Mouse (Mus musculus) forebrain, embryonic 15.5 days (tissue): ENCODE results near the gene Spaca5. TPM values are rescaled to one million over a fixed set of nuclear protein-coding genes. Genes with fewer than 3 reads are reported as not detected.

Experiments used
- ATAC-seq: fragments of 200-750 bp; cut with Nextera tagmentation; replicated peaks from 2 replicates; pipeline ENCODE4 v1.8.0; 2017; ENCODE audit warnings: mild to moderate bottlenecking, moderate TSS enrichment, moderate library complexity
- H3K27ac ChIP-seq: fragments of 300-500 bp; sonication (generic); replicated peaks from 2 replicates; pipeline ENCODE4 v1.5.1; 2015; ENCODE audit warnings: mild to moderate bottlenecking, inconsistent platforms
- H3K27me3 ChIP-seq: fragments of 300-500 bp; sonication (generic); 2 replicates; pipeline ENCODE4 v1.6.1; 2015; ENCODE audit warnings: inconsistent platforms
- H3K36me3 ChIP-seq: fragments of 300-500 bp; sonication (generic); 2 replicates; pipeline ENCODE4 v1.6.1; 2015; ENCODE audit warnings: mild to moderate bottlenecking, inconsistent platforms
- H3K4me1 ChIP-seq: fragments of 300-500 bp; sonication (generic); 2 replicates; pipeline ENCODE4 v1.6.1; 2015; ENCODE audit warnings: inconsistent platforms
- H3K4me2 ChIP-seq: fragments of 300-500 bp; sonication (generic); replicated peaks from 2 replicates; pipeline ENCODE4 v1.6.1; 2015; ENCODE audit warnings: mild to moderate bottlenecking, inconsistent platforms
- H3K4me3 ChIP-seq: fragments of 300-500 bp; sonication (generic); 2 replicates; pipeline ENCODE4 v1.5.1; 2015; ENCODE audit warnings: mild to moderate bottlenecking, inconsistent platforms
- H3K9ac ChIP-seq: fragments of 300-500 bp; sonication (generic); replicated peaks from 2 replicates; pipeline ENCODE4 v1.6.1; 2015; ENCODE audit warnings: mild to moderate bottlenecking, inconsistent platforms
- H3K9me3 ChIP-seq: fragments of 300-500 bp; sonication (generic); 2 replicates; pipeline ENCODE4 v1.6.1; 2016; ENCODE audit warnings: inconsistent platforms
- WGBS: fragments of 180-500 bp; shearing (Covaris S2); methylation state at CpG from one replicate; pipeline ENCODE4 v1.1.7; 2015; ENCODE audit warnings: mixed read lengths; 5-methylcytosine and 5-hydroxymethylcytosine counted together
- polyA plus RNA-seq: library from polyadenylated mRNA; unstranded; fragments of >200 nt; fragmentation: Nextera tagmentation; extraction: Ambion mirVana; gene quantifications from 2 replicates; pipeline ENCODE4 v1.2.1, GENCODE M21; 2015

The Spaca5 gene
- polyA plus RNA-seq: not detected in 2 replicates

DNA sequence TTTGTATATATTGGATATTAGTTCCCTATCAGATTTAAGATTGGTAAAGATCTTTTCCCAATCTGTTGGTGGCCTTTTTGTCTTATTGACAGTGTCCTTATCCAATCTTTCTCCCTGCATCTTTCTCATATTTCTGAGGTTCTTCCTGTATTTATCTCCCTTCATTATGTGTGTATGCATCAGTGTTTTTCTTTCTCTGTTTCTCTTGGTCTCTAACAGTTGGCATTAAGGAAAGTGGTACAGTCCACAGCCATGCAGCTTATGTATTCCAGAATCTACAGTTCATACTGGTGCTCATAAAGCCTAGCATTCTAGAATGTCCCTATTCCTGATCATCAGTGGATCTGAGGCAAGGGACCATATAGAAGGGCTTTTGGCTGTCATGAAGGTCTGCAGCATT is at the start of gene Spaca5:
Spaca5 (plus strand) TSS at position 301 of the 400 bp plus-strand sequence.
- no peak within 1 kb of the TSS for H3K27ac ChIP-seq
- ATAC-seq: no peak

DNA sequence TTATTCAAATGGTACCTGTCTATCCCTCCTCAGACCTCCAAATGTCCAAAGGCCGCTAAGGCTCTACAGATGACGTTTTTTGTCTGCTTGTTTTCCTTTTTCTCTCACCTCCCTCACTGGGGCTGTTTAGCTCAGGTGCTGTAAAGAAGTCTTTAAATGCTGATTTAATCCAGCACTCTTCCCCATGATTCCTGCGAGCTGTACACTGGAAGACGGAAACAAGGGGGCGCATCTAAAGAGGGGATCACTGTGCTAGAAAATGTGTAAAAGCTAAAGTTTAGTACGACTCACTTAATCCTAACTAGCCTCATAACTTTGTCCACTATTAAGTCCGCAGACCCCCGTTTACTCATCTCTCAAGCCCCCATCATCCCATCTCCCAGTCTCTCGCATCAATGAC is 6.7 kb upstream of the Spaca5 start:
- no peaks in the 10 kb centered on the region for H3K27me3 ChIP-seq
- peak; percentile 74 for ATAC-seq
- H3K27ac ChIP-seq: peak overlapping the region; percentile 72
- H3K36me3 ChIP-seq: no peaks in the 10 kb centered on the region
- H3K4me2 ChIP-seq: peak overlapping the region; percentile 49
- H3K4me3 ChIP-seq: peak overlapping the region; percentile 57
- H3K9ac ChIP-seq: peak overlapping the region; percentile 51
- no peaks in the 10 kb centered on the region for H3K4me1 ChIP-seq
- WGBS: 29% methylated on average over 9 of the region's 9 CpGs
- no peaks in the 10 kb centered on the region for H3K9me3 ChIP-seq

More for the DNA sequence above, at the start of gene Spaca5:
- Histone ChIP-seq H3K9ac (no peak within 1 kb of the TSS), H3K4me2 (no peak within 1 kb of the TSS), H3K27me3 (no peaks in the 10 kb centered on the region), H3K4me3 (no peak within 1 kb of the TSS), H3K36me3 (no peaks in the 10 kb centered on the region), H3K9me3 (no peaks in the 10 kb centered on the region), H3K4me1 (no peaks in the 10 kb centered on the region)

DNA sequence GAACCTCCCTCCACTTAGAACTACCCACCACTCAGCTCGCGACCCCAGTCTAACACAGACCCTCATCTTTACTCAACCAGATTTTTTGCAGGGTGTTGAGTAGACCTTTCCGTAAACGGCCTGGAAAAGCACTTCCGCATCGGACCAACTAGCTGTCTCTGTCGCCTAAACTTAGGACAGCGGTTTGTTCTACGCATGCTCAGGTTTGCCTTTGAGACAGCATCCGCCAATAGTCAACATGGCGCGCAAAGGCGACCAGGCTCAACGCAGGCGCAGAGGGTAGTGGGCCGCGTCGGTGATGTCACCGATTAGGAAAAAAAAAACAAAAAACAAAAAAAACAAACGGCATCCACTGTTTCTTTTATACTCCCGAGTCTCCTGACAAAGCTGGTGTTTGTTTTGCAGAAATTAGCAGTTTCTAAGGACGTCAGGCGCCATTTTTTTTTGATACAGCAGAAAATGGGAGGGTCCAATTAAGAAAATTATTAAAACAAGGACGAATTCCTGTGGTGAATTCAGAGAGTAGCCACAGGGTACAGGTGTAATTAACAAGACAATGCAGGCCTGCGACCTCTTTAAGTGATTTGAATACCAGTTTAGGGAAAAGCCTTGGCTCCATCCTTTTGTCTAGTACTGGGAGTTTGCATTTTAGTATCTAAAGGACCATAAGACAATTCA is 6.2 kb upstream of the Spaca5 start, which contains the start of gene Zfp182:
Zfp182 (minus strand) TSS at position 451 of the 678 bp plus-strand sequence.
- ATAC-seq: peak; percentile 97

DNA sequence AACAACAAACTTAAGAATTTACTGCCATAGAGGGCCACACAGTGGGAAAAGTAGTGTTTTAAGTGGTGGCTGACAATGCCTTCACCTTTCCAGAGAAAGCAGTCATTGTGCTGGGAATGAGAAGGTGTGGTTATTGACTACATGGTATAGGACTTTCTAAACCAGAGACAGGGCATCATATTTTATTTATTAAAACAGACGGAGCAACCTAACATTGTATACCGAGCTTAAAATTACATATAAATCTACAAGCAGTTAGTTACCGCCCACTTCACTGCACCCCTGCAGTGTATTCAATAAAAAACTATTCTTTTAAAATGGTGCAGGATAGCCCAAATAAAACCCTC is 5.7 kb upstream of the Spaca5 start:
- Histone ChIP-seq H3K4me2 (peak overlapping the region; percentile 49), H3K27me3 (no peaks in the 10 kb centered on the region), H3K9ac (peak overlapping the region; percentile 24; the same call in 1 of the 2 replicates), H3K4me3 (peak overlapping the region; percentile 57), H3K36me3 (no peaks in the 10 kb centered on the region), H3K9me3 (no peaks in the 10 kb centered on the region), H3K27ac (peak overlapping the region; percentile 72), H3K4me1 (no peaks in the 10 kb centered on the region)
- WGBS: 75% methylated on average over 3 of the region's 3 CpGs
- ATAC-seq: peak; percentile 44

More for the DNA sequence above, 6.2 kb upstream of the Spaca5 start, which contains the start of gene Zfp182:
- Histone ChIP-seq H3K9me3 (no peaks in the 10 kb centered on the region), H3K27ac (peak within 1 kb of the TSS; percentile 72), H3K4me2 (peak within 1 kb of the TSS; percentile 49), H3K36me3 (no peaks in the 10 kb centered on the region), H3K9ac (peak within 1 kb of the TSS; percentile 51), H3K4me3 (peak within 1 kb of the TSS; percentile 57), H3K27me3 (no peaks in the 10 kb centered on the region), H3K4me1 (no peaks in the 10 kb centered on the region)
- WGBS: 22% methylated on average over 25 of the region's 25 CpGs

DNA sequence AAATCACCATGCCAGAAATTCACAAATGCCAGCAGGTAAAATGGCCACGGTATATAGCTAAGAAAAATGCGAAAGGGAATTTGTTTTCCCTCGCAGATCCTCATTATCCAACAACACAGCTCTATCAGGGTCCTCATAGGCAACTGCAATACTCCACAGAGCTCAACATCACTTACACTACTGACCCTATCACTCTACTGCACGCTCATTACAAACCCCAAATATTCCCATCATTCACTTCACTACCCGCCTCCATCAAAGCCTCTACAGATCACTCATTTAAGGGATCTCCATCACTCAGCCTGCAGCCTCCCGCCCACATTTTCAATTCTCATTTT is 20.4 kb downstream of the Spaca5 start:
- H3K4me3 ChIP-seq: peak overlapping the region; percentile 46
- no peaks in the 10 kb centered on the region for H3K9me3 ChIP-seq
- no peaks in the 10 kb centered on the region for H3K27me3 ChIP-seq
- H3K9ac ChIP-seq: peak overlapping the region; percentile 57
- H3K36me3 ChIP-seq: no peaks in the 10 kb centered on the region; the same call in 1 of the 2 replicates
- peak overlapping the region; percentile 45 for H3K4me2 ChIP-seq
- ATAC-seq: peak; percentile 73
- WGBS: 43% methylated on average over 6 of the region's 6 CpGs
- H3K4me1 ChIP-seq: 0 out of 2 replicates have a peak, but pooled peaks cover 4% of the 10 kb centered on the region
- H3K27ac ChIP-seq: peak overlapping the region; percentile 92

DNA sequence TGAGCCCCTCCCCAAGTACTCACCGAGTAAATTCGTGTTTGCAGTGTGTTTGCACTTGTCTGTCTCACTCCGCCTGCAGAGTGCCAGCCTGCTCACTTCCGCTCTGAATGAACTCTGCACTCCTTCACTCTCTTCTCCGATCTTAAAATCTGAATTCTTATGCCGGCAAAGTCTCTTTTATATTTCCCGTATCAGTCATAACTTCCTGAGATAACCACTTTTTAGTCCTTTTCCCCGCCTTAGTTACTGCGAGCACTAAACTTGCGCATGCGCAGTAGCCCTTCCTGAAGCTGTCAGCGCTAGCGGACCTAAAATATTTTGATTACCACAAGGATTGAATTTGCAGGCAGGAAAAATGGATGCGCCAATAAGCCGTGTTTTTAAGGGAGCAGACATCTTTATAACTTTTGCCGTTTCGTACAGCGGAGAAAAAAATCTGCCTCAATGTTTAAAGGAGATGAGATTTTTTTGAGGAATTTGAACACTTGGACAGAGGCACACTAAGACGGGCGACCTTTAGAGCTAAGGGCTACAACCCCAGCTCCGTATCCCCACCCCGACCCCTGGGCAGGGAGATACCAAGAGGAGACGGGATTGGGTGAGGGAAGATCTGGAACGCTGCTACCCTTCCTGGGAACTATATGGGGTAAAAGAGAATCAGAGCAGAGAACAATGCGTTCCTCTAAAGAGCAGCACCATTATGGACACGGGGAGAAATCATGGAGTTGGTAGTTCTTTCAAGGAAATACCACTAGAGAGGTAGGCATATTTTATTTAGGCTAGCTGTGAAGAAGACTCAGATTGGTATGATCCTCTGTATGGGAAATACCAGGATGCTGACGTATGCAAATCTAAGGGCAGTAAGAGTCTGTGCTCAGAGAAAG is 21.0 kb downstream of the Spaca5 start, which contains the start of gene Zfp300:
Zfp300 (minus strand) TSS at position 545 of the 884 bp plus-strand sequence.
- peak within 1 kb of the TSS; percentile 45 for H3K4me2 ChIP-seq
- 23% methylated on average over 27 of the region's 27 CpGs for WGBS
- peak within 1 kb of the TSS; percentile 92 for H3K27ac ChIP-seq

DNA sequence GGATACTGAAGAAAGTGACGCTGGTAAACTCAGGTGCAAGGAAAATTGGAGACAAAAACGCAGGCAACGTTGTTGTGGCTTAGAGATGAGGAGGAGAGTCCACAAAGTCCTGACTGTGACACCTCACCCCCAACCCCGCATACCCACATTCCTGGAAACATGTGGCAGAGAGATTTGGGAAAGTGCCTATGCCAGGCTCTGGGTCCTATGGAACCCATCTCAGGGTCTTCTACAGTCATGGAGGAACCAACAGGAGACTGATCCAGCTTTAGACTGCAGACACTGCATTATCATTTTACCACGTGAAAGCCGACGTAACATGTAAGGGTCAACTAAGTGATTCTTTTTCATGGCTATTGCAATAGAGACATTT is 21.6 kb downstream of the Spaca5 start:
- WGBS: 54% methylated on average over 7 of the region's 7 CpGs
- Histone ChIP-seq H3K4me3 (peak overlapping the region; percentile 46), H3K9me3 (no peaks in the 10 kb centered on the region), H3K4me1 (0 out of 2 replicates have a peak, but pooled peaks cover 4% of the 10 kb centered on the region), H3K27me3 (no peaks in the 10 kb centered on the region), H3K9ac (peak overlapping the region; percentile 57), H3K4me2 (peak overlapping the region; percentile 45), H3K36me3 (no peaks in the 10 kb centered on the region), H3K27ac (peak overlapping the region; percentile 92)
- peak; percentile 65; the same call in 1 of the 2 replicates for ATAC-seq

More for the DNA sequence above, 21.0 kb downstream of the Spaca5 start, which contains the start of gene Zfp300:
- peak; percentile 94 for ATAC-seq
- peak within 1 kb of the TSS; percentile 57 for H3K9ac ChIP-seq
- no peaks in the 10 kb centered on the region for H3K36me3 ChIP-seq
- H3K4me3 ChIP-seq: peak within 1 kb of the TSS; percentile 46
- H3K9me3 ChIP-seq: no peaks in the 10 kb centered on the region
- H3K27me3 ChIP-seq: no peaks in the 10 kb centered on the region
- 0 out of 2 replicates have a peak, but pooled peaks cover 4% of the 10 kb centered on the region for H3K4me1 ChIP-seq

DNA sequence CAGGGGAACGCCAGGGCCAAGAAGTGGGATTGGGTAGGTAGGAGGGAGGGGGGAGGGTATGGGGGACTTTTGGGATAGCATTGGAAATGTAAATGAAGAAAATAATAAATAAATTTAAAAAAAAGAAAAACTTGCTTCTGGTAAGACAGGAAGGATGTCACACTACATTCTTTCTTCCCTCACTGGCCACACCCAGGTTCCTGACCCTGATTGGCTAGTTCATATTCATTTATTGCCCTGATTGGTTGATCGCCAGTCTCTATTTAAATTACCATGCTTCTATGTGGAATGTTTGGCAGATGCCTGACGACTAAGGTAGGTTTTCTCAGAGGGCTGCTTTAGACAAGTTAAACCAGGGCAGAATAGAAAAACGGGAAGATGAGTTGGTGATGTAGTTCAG is 47.3 kb downstream of the Spaca5 start, which contains the start of gene Ssxa1:
Ssxa1 (plus strand) TSS at position 301 of the 400 bp plus-strand sequence.
- Histone ChIP-seq H3K4me1 (no peaks in the 10 kb centered on the region), H3K27ac (no peak within 1 kb of the TSS), H3K4me2 (no peak within 1 kb of the TSS), H3K9ac (no peak within 1 kb of the TSS), H3K36me3 (no peaks in the 10 kb centered on the region), H3K4me3 (no peak within 1 kb of the TSS), H3K27me3 (no peaks in the 10 kb centered on the region), H3K9me3 (no peaks in the 10 kb centered on the region)
- ATAC-seq: no peak
- 77% methylated on average over 4 of the region's 4 CpGs for WGBS

Other genes starting within 250 kb of the Spaca5 start
- 2.4 and 2.9 TPM in 2 replicates for gene Timp1, start 198.2 kb upstream of the Spaca5 start, polyA plus RNA-seq
- 31.9 and 35.8 TPM in 2 replicates for gene Syn1, start 147.4 kb upstream of the Spaca5 start, polyA plus RNA-seq
- gene Cfp, start 136.9 kb upstream of the Spaca5 start, polyA plus RNA-seq: 5.9 and 6.3 TPM in 2 replicates
- gene Elk1, start 117.8 kb upstream of the Spaca5 start, polyA plus RNA-seq: 23.4 and 26.5 TPM in 2 replicates
- gene Uxt, start 106.4 kb upstream of the Spaca5 start, polyA plus RNA-seq: 43.3 and 44.8 TPM in 2 replicates
- gene Zfp182, start 6.1 kb upstream of the Spaca5 start, polyA plus RNA-seq: 9.1 and 9.7 TPM in 2 replicates
- 2.3 and 3.5 TPM in 2 replicates for gene Zfp300, start 21.1 kb downstream of the Spaca5 start, polyA plus RNA-seq
- not detected in 2 replicates for gene Ssxa1, start 47.4 kb downstream of the Spaca5 start, polyA plus RNA-seq
- not detected in 2 replicates for gene Gm21876, start 107.2 kb downstream of the Spaca5 start, polyA plus RNA-seq